Mouse (Mus musculus) small intestine, adult 2 months (tissue): Measurements from ENCODE around the gene Lpp.

ENCODE experiments used
- CTCF ChIP-seq: fragments of 200-500 bp; IDR thresholded peaks from 2 replicates; pipeline ENCODE4 v1.5.1; 2012; ENCODE audit warnings: low read depth, mild to moderate bottlenecking, control low read depth, inconsistent platforms, low read length, moderate library complexity, mixed read lengths; ENCODE audit not compliant: insufficient replicate concordance, insufficient read length; ENCODE audit errors: extremely low read depth
- POLR2A ChIP-seq: fragments of 200-500 bp; IDR thresholded peaks from 2 replicates; pipeline ENCODE4 v1.6.1; 2012; ENCODE audit warnings: low read depth, mild to moderate bottlenecking, control low read depth, inconsistent platforms, low read length, moderate library complexity

DNA sequence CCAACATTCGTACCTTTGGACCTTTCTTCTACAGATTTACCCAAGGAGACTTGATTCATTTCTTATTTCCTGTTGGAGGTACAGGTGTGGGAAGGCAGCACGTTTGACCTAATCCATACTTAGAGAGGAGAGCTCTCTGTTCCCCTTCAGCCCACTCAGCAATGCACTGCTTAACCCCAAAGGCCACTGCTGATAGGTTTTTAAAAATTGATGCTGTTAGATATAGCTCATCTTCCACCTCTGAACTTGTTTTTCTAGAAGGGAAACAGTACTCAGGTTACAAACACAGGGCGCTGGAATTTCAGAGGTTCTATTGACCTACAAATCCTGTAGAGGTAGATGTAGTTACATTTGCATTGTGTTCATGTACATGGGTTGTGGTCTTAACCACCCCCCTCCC, 80.7 kb downstream of the Lpp start:
- TF ChIP-seq CTCF (no peak), POLR2A (no peak)
